Mouse (Mus musculus) midbrain, embryonic 13.5 days (tissue): ENCODE data around the gene Olfr384. TPM values are rescaled to one million over a fixed set of nuclear protein-coding genes. Genes with fewer than 3 reads are reported as not detected.
"Not testable (repeated sequence)": the region's sequence is repeated elsewhere in the genome, so short reads cannot be mapped to it uniquely, and the experiment has no call there.

Source experiments
- ATAC-seq: fragments of 200-750 bp; cut with Nextera tagmentation; 2 replicates; pipeline ENCODE4 v1.8.0; 2017; ENCODE audit warnings: mild to moderate bottlenecking, moderate TSS enrichment, moderate library complexity
- H3K27ac ChIP-seq: fragments of 300-500 bp; sonication (generic); 2 replicates; pipeline ENCODE4 v1.5.1; 2015; ENCODE audit warnings: inconsistent platforms, mild to moderate bottlenecking, moderate library complexity
- H3K27me3 ChIP-seq: fragments of 300-500 bp; sonication (generic); 2 replicates; pipeline ENCODE4 v1.6.1; 2015; ENCODE audit warnings: mild to moderate bottlenecking, inconsistent platforms
- H3K36me3 ChIP-seq: fragments of 300-500 bp; sonication (generic); 2 replicates; pipeline ENCODE4 v1.6.1; 2015; ENCODE audit warnings: mild to moderate bottlenecking, inconsistent platforms
- H3K4me1 ChIP-seq: fragments of 300-500 bp; sonication (generic); replicated peaks from 2 replicates; pipeline ENCODE4 v1.6.1; 2015; ENCODE audit warnings: inconsistent platforms
- H3K4me2 ChIP-seq: fragments of 300-500 bp; sonication (generic); replicated peaks from 2 replicates; pipeline ENCODE4 v1.6.1; 2015; ENCODE audit warnings: moderate library complexity, mild to moderate bottlenecking, inconsistent platforms
- H3K4me3 ChIP-seq: fragments of 300-500 bp; sonication (generic); replicated peaks from 2 replicates; pipeline ENCODE4 v1.5.1; 2015; ENCODE audit warnings: mild to moderate bottlenecking, inconsistent platforms
- H3K9ac ChIP-seq: fragments of 300-500 bp; sonication (generic); replicated peaks from 2 replicates; pipeline ENCODE4 v1.6.1; 2015; ENCODE audit warnings: mild to moderate bottlenecking, inconsistent platforms
- H3K9me3 ChIP-seq: fragments of 300-500 bp; sonication (generic); 2 replicates; pipeline ENCODE4 v1.6.1; 2016; ENCODE audit warnings: mild to moderate bottlenecking, inconsistent platforms
- WGBS: fragments of 180-500 bp; shearing (Covaris S2); methylation state at CpG from one replicate; pipeline ENCODE4 v1.1.7; 2015; 5-methylcytosine and 5-hydroxymethylcytosine counted together
- polyA plus RNA-seq: library from polyadenylated mRNA; unstranded; fragments of >200 nt; fragmentation: Nextera tagmentation; extraction: Ambion mirVana; gene quantifications from 2 replicates; pipeline ENCODE4 v1.2.1, GENCODE M21; 2015

The Olfr384 gene
- polyA plus RNA-seq: not detected in 2 replicates

- peaks cover 17% of the 10 kb centered on the region for H3K9me3 ChIP-seq
- H3K27ac ChIP-seq: no peak within 1 kb of the TSS
- no peak within 1 kb of the TSS for H3K4me3 ChIP-seq
- no peaks in the 10 kb centered on the region for H3K36me3 ChIP-seq
- H3K4me1 ChIP-seq: no peaks in the 10 kb centered on the region
- no peak within 1 kb of the TSS for H3K9ac ChIP-seq
- no peak within 1 kb of the TSS for H3K4me2 ChIP-seq
- ATAC-seq: no peak
- no peaks in the 10 kb centered on the region for H3K27me3 ChIP-seq
Observed at GRCm38 (mm10) chr11:73598294-73598693, at the start of gene Olfr384. Olfr384 (plus strand) TSS chr11:73598594.

- H3K27ac ChIP-seq: no peak overlapping the region
Observed at GRCm38 (mm10) chr11:73579871-73580270, 18.5 kb upstream of the Olfr384 start.

GRCm38 (mm10) chr11:73583188-73583587, 15.2 kb upstream of the Olfr384 start:
- not testable (repeated sequence) for H3K27me3 ChIP-seq, ATAC-seq, H3K36me3 ChIP-seq, H3K9ac ChIP-seq, H3K4me2 ChIP-seq, H3K27ac ChIP-seq, H3K4me3 ChIP-seq, H3K4me1 ChIP-seq
- WGBS: 78% methylated on average over 1 of the region's 1 CpGs
- peaks cover 12% of the 10 kb centered on the region for H3K9me3 ChIP-seq

More at GRCm38 (mm10) chr11:73579871-73580270, 18.5 kb upstream of the Olfr384 start:
- H3K4me1 ChIP-seq: no peaks in the 10 kb centered on the region
- no peak overlapping the region for H3K4me2 ChIP-seq
- no peaks in the 10 kb centered on the region for H3K27me3 ChIP-seq
- no peaks in the 10 kb centered on the region for H3K36me3 ChIP-seq
- no peak for ATAC-seq
- no peak overlapping the region for H3K4me3 ChIP-seq
- no peak overlapping the region for H3K9ac ChIP-seq
- H3K9me3 ChIP-seq: peaks cover 12% of the 10 kb centered on the region

DNA sequence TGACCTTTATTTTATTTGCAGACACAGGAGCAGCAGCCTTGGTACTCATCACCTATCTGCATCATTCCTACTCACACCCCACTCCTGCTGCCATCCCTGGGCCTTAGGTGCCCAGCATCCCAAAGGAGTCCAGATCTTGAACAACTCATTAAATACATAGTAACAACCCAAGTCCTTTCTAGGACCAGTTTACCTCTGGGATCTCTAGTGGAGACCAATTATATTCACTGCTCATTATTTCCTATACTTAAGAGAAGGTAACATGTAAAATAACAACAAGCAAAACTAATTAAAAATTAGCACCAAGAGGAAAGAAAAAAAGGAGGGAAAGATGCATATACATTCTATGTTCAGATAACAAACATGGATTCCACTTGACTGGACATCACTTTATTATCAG, 5.5 kb upstream of the Olfr384 start, which contains the start of gene Olfr385:
Gene Olfr385 (minus strand): TSS at position 101 of the 400 bp plus-strand sequence.
- no peak within 1 kb of the TSS for H3K27ac ChIP-seq
- no peaks in the 10 kb centered on the region for H3K4me1 ChIP-seq
- H3K9me3 ChIP-seq: peaks cover 13% of the 10 kb centered on the region
- H3K4me3 ChIP-seq: no peak within 1 kb of the TSS
- no peaks in the 10 kb centered on the region for H3K36me3 ChIP-seq
- no peak within 1 kb of the TSS for H3K9ac ChIP-seq
- H3K27me3 ChIP-seq: no peaks in the 10 kb centered on the region
- H3K4me2 ChIP-seq: no peak within 1 kb of the TSS
- no peak for ATAC-seq

Other genes starting within 250 kb of the Olfr384 start
- not detected in 2 replicates for gene Olfr20, start 247.8 kb upstream of the Olfr384 start, polyA plus RNA-seq
- gene Olfr376, start 227.3 kb upstream of the Olfr384 start, polyA plus RNA-seq: not detected in 2 replicates
- not detected in 2 replicates for gene Olfr1, start 199.0 kb upstream of the Olfr384 start, polyA plus RNA-seq
- not detected in 2 replicates for gene Olfr378, start 170.1 kb upstream of the Olfr384 start, polyA plus RNA-seq
- not detected in 2 replicates for gene Olfr380, start 141.1 kb upstream of the Olfr384 start, polyA plus RNA-seq
- gene Olfr381, start 107.0 kb upstream of the Olfr384 start, polyA plus RNA-seq: not detected in 2 replicates
- gene Olfr382, start 81.4 kb upstream of the Olfr384 start, polyA plus RNA-seq: not detected in 2 replicates
- gene Olfr385, start 5.6 kb upstream of the Olfr384 start, polyA plus RNA-seq: not detected in 2 replicates
- gene Zfp735, start 90.2 kb downstream of the Olfr384 start, polyA plus RNA-seq: not detected in 2 replicates
- gene Olfr389, start 182.1 kb downstream of the Olfr384 start, polyA plus RNA-seq: not detected in 2 replicates
- gene Olfr390, start 184.4 kb downstream of the Olfr384 start, polyA plus RNA-seq: not detected in 2 replicates
- gene Olfr391-ps, start 204.5 kb downstream of the Olfr384 start, polyA plus RNA-seq: not detected in 2 replicates
- not detected in 2 replicates for gene Olfr392, start 218.5 kb downstream of the Olfr384 start, polyA plus RNA-seq